Mouse (Mus musculus) WW6 (cell line): ENCODE measurements around the gene Rps18.
"Not testable (repeated sequence)": the region's sequence is repeated elsewhere in the genome, so short reads cannot be mapped to it uniquely, and the experiment has no call there.

Experiments
- DNase-seq: peaks from one replicate; pipeline ENCODE4 v3.0.0-alpha.2; 2013; ENCODE audit warnings: low read depth, low spot score

Gene Rps18

GRCm38 (mm10) chr17:33955555-33956214 is at the start of gene Rps18, which contains the start of gene Vps52:
Gene Rps18, minus strand, starts transcription at chr17:33956001.
Gene Vps52, plus strand, starts transcription at chr17:33955812.
- DNase-seq = peak; percentile 89

GRCm38 (mm10) chr17:34003426-34003825 is 47.6 kb upstream of the Rps18 start:
- no peak for DNase-seq

GRCm38 (mm10) chr17:34000796-34001195 is 45.0 kb upstream of the Rps18 start:
- DNase-seq = not testable (repeated sequence)

- no peak for DNase-seq
Observed at GRCm38 (mm10) chr17:34000150-34000537, 44.3 kb upstream of the Rps18 start, which contains the start of gene H2-K1. Gene H2-K1, minus strand, starts transcription at chr17:34000347.

- DNase-seq = no peak
Observed at GRCm38 (mm10) chr17:33999341-34000149, 43.7 kb upstream of the Rps18 start.

GRCm38 (mm10) chr17:33998697-33999096 is 42.9 kb upstream of the Rps18 start:
- not testable (repeated sequence) for DNase-seq

- DNase-seq = not testable (repeated sequence)
Observed at GRCm38 (mm10) chr17:33997025-33997424, 41.2 kb upstream of the Rps18 start.

GRCm38 (mm10) chr17:33995651-33996050 is 39.9 kb upstream of the Rps18 start:
- no peak for DNase-seq

- DNase-seq = no peak
Observed at GRCm38 (mm10) chr17:33994959-33995358, 39.2 kb upstream of the Rps18 start.

- no peak for DNase-seq
Observed at GRCm38 (mm10) chr17:33991788-33992664, 36.2 kb upstream of the Rps18 start.

GRCm38 (mm10) chr17:33982136-33982535 is 26.3 kb upstream of the Rps18 start:
- not testable (repeated sequence) for DNase-seq

GRCm38 (mm10) chr17:33981192-33981909 is 25.6 kb upstream of the Rps18 start:
- DNase-seq = peak; percentile 79

- no peak for DNase-seq
Observed at GRCm38 (mm10) chr17:33980181-33981035, 24.6 kb upstream of the Rps18 start.

- no peak for DNase-seq
Observed at GRCm38 (mm10) chr17:33979512-33980050, 23.8 kb upstream of the Rps18 start.

- no peak for DNase-seq
Observed at GRCm38 (mm10) chr17:33978631-33979031, 22.8 kb upstream of the Rps18 start.

- no peak for DNase-seq
Observed at GRCm38 (mm10) chr17:33977861-33978557, 22.2 kb upstream of the Rps18 start.

GRCm38 (mm10) chr17:33973572-33973971 is 17.8 kb upstream of the Rps18 start:
- no peak for DNase-seq

- no peak for DNase-seq
Observed at GRCm38 (mm10) chr17:33972691-33973090, 16.9 kb upstream of the Rps18 start.

GRCm38 (mm10) chr17:33969394-33969793 is 13.6 kb upstream of the Rps18 start:
- DNase-seq = no peak
